Mouse (Mus musculus) heart, embryonic 12.5 days (tissue): ENCODE measurements around the gene Camsap2. TPM values are rescaled to one million over a fixed set of nuclear protein-coding genes. Genes with fewer than 3 reads are reported as not detected.

Experiments
- ATAC-seq: fragments of 200-750 bp; cut with Nextera tagmentation; 2 replicates; pipeline ENCODE4 v1.8.0; 2017; ENCODE audit warnings: moderate TSS enrichment, moderate library complexity; ENCODE audit not compliant: insufficient number of reproducible peaks, low FRiP score
- H3K27ac ChIP-seq: fragments of 300-500 bp; sonication (generic); 2 replicates; pipeline ENCODE4 v1.5.1; 2016; ENCODE audit warnings: mild to moderate bottlenecking, moderate library complexity; ENCODE audit not compliant: poor library complexity, severe bottlenecking
- H3K27me3 ChIP-seq: fragments of 300-500 bp; sonication (generic); replicated peaks from 2 replicates; pipeline ENCODE4 v1.6.1; 2016; ENCODE audit warnings: mild to moderate bottlenecking, moderate library complexity
- H3K36me3 ChIP-seq: fragments of 300-500 bp; sonication (generic); 2 replicates; pipeline ENCODE4 v1.6.1; 2016; ENCODE audit warnings: mild to moderate bottlenecking, moderate library complexity
- H3K4me1 ChIP-seq: fragments of 300-500 bp; sonication (generic); replicated peaks from 2 replicates; pipeline ENCODE4 v1.6.1; 2016; ENCODE audit warnings: mild to moderate bottlenecking
- H3K4me2 ChIP-seq: fragments of 300-500 bp; sonication (generic); 2 replicates; pipeline ENCODE4 v1.6.1; 2016; ENCODE audit warnings: mild to moderate bottlenecking, moderate library complexity
- H3K4me3 ChIP-seq: fragments of 300-500 bp; sonication (generic); 2 replicates; pipeline ENCODE4 v1.5.1; 2016; ENCODE audit warnings: mild to moderate bottlenecking
- H3K9ac ChIP-seq: fragments of 300-500 bp; sonication (generic); 2 replicates; pipeline ENCODE4 v1.6.1; 2016; ENCODE audit warnings: mild to moderate bottlenecking, moderate library complexity
- H3K9me3 ChIP-seq: fragments of 300-500 bp; sonication (generic); replicated peaks from 2 replicates; pipeline ENCODE4 v1.6.1; 2016; ENCODE audit warnings: mild to moderate bottlenecking, moderate library complexity
- WGBS: fragments of 180-500 bp; shearing (Covaris S2); methylation state at CpG from one replicate; pipeline ENCODE4 v1.1.7; 2016; 5-methylcytosine and 5-hydroxymethylcytosine counted together
- polyA plus RNA-seq: library from polyadenylated mRNA; unstranded; fragments of >200 nt; fragmentation: Nextera tagmentation; extraction: Ambion mirVana; gene quantifications from 2 replicates; pipeline ENCODE4 v1.2.1, GENCODE M21; 2016

Gene Camsap2
- polyA plus RNA-seq, 1 experiment from 2014 or later = 11.9 TPM

DNA sequence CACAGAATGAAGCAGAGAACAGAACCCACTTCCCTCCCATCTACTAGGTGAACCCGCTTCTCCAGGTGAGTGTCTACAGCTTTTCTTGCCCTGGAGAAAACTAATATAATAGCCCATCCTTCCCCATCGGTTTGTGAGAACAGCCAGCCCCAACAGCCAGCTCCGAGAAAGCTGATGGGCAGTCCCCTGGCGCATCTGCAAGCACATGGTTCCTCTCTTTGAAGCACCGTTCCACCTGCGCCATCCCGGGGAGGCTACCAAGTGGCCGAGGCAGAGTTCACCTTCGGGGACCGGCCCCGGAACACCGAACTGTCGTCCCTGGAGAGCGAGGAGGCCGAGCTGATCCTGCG is 86.4 kb downstream of the Camsap2 start:
- peak overlapping the region; percentile 72; the same call in 1 of the 2 replicates for H3K9ac ChIP-seq
- WGBS = 3% methylated on average over 16 of the region's 16 CpGs
- peak overlapping the region; percentile 60 for H3K4me3 ChIP-seq
- no peak overlapping the region for H3K27ac ChIP-seq
- ATAC-seq = 0 out of 2 replicates have a peak, but pooled peaks have one; percentile 5
- no peaks in the 10 kb centered on the region for H3K9me3 ChIP-seq
- H3K4me1 ChIP-seq = peaks cover 28% of the 10 kb centered on the region
- peak overlapping the region; percentile 99 for H3K4me2 ChIP-seq
- H3K27me3 ChIP-seq = peaks cover 81% of the 10 kb centered on the region
- no peaks in the 10 kb centered on the region for H3K36me3 ChIP-seq

DNA sequence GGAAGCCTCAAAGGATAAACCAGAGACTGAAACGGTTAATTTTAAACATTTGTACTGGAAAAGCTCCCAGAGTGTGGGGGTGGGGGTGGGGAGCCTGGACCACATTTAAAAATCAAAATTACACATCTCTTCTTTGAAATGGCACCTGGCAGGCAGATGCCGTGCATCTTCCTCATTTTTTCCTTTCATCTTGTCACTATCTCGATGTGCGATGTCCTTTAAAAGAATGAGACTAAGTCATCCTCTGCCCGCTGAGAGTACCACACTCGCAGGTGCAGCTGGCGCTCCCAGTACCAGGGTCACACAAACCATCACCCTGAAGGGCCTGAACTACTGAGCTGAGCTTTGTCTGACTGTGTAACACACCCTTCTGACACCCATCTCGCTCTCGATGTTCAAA is 87.4 kb downstream of the Camsap2 start:
- Histone ChIP-seq H3K9me3 (no peaks in the 10 kb centered on the region), H3K4me3 (no peak overlapping the region), H3K36me3 (no peaks in the 10 kb centered on the region), H3K27ac (no peak overlapping the region), H3K27me3 (peaks cover 76% of the 10 kb centered on the region), H3K9ac (no peak overlapping the region), H3K4me2 (no peak overlapping the region), H3K4me1 (peaks cover 28% of the 10 kb centered on the region)
- no peak for ATAC-seq
- WGBS = 74% methylated on average over 9 of the region's 9 CpGs

DNA sequence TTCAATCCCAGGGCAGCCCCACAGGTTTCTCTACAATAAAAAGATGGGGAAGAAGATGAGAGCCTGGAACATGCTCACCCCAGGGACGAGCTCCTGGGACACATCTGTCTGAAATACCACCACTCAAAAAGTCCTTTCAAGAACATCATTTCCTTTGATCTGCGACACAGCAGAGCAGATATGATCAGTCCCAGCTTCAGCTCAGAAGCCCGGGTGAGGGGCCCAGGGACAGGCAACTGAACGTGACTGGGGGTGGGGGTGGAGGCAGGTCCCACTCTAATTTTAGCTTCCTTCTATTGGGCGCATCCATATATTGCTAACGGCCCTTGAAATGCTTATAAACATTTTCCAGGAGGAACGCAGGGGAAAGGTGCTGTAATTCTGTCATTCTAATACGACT is 90.2 kb downstream of the Camsap2 start:
- no peak for ATAC-seq

DNA sequence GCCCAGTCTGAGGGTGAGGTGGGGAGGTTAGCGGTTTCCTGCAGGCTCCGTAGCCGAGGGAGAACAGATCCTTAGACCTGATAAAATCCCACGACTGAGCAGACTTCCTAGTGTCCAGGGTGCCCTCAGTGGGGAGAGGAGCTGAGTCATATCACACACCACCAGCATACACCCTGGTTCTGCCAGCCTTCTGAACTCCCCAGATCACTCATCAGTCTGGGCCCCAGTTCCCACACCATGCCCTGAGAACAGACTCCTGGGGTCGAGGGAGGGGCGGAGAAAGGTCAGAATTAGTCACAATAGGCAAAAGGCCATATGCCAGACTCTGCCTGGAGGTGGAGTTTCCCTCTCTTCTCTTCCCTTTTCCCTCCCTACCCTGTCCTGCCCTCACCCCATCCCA is 90.7 kb downstream of the Camsap2 start:
- Histone ChIP-seq H3K9ac (no peak overlapping the region), H3K36me3 (no peaks in the 10 kb centered on the region), H3K4me3 (no peak overlapping the region), H3K9me3 (no peaks in the 10 kb centered on the region), H3K4me2 (no peak overlapping the region), H3K27ac (no peak overlapping the region), H3K4me1 (peaks cover 19% of the 10 kb centered on the region), H3K27me3 (peaks cover 43% of the 10 kb centered on the region)
- 24% methylated on average over 6 of the region's 6 CpGs for WGBS
- no peak for ATAC-seq

More for the DNA sequence above, 90.2 kb downstream of the Camsap2 start:
- H3K4me2 ChIP-seq = no peak overlapping the region
- H3K27ac ChIP-seq = no peak overlapping the region
- H3K36me3 ChIP-seq = no peaks in the 10 kb centered on the region
- WGBS = 31% methylated on average over 8 of the region's 8 CpGs
- H3K9me3 ChIP-seq = no peaks in the 10 kb centered on the region
- H3K9ac ChIP-seq = no peak overlapping the region
- no peak overlapping the region for H3K4me3 ChIP-seq
- H3K4me1 ChIP-seq = peaks cover 23% of the 10 kb centered on the region
- H3K27me3 ChIP-seq = peaks cover 47% of the 10 kb centered on the region

DNA sequence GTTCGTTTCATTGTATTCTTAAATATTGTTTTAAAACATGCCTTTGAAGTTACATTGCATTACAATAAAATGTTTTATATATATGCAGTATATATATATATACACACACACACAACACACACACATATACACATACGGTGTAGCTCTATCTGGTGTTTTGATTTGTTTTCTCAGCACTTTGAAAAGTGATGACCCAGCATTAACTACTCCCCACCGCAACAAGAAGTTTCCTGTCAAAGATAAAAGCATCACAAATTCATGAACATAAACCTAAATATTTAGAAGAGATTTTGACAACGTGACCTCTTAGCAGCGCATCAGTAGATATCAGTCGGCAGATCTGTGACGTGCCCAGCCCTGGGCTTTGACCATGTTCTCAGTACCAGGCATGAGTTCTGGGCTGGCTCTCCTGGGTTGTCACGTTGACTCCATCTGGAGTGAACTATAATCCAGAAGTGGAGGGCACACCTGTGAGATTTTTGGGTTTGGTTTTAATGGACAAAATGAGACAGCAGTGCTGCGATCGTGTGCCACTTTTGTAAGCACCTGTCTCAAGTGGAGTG is 91.3 kb downstream of the Camsap2 start:
- WGBS = 80% methylated on average over 10 of the region's 10 CpGs
- H3K9ac ChIP-seq = no peak overlapping the region
- no peak overlapping the region for H3K4me2 ChIP-seq
- H3K9me3 ChIP-seq = no peaks in the 10 kb centered on the region
- H3K4me1 ChIP-seq = peaks cover 13% of the 10 kb centered on the region
- peaks cover 37% of the 10 kb centered on the region for H3K27me3 ChIP-seq
- no peak for ATAC-seq
- no peaks in the 10 kb centered on the region for H3K36me3 ChIP-seq
- H3K4me3 ChIP-seq = no peak overlapping the region
- H3K27ac ChIP-seq = no peak overlapping the region

DNA sequence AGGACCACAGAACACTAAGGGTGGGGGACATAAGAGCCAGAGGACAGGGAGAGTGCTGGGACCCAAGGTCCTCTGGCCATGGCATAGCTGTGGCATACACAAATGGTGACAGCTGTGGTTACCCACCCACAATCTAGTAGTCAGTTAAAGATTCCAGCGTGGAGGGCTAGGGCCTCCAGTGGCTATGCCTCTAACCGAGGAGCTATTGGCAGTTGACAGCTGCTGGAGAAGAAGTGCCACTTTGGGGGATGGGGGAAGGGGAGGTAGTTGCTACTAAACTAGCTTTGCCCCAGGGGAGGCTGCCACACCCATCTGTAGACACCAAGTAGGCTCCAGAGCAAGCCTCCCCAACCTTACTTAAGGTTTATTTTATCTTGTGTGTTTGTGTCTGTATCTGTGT is 92.4 kb downstream of the Camsap2 start:
- 15% methylated on average over 2 of the region's 2 CpGs for WGBS
- H3K4me3 ChIP-seq = no peak overlapping the region
- no peak overlapping the region for H3K9ac ChIP-seq
- no peak for ATAC-seq
- no peak overlapping the region for H3K27ac ChIP-seq
- H3K27me3 ChIP-seq = peaks cover 26% of the 10 kb centered on the region
- no peaks in the 10 kb centered on the region for H3K36me3 ChIP-seq
- no peaks in the 10 kb centered on the region for H3K9me3 ChIP-seq
- H3K4me1 ChIP-seq = peaks cover 11% of the 10 kb centered on the region
- H3K4me2 ChIP-seq = no peak overlapping the region

DNA sequence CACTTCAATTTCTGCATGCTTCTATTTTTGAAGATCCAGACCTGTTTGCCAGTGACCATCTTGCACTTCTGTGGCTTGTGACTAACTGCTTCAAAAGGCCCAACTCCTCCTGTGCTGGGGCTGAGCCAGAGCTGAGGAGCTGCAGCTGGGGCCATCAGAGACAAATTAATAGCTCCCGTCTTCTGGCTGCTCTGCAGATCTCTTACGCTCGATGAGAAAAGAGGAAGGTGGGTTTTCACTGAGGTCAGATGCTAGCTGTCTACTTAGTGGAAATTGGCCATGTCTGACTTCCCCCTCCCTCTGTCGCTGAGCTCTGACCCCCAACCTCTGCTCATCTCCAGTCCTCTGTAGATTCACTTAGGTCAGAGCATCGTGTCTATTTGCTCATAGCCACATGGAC is 96.2 kb downstream of the Camsap2 start:
- no peak for ATAC-seq
- Histone ChIP-seq H3K4me3 (no peak overlapping the region), H3K9ac (no peak overlapping the region), H3K9me3 (no peaks in the 10 kb centered on the region), H3K4me2 (no peak overlapping the region), H3K27ac (no peak overlapping the region), H3K27me3 (no peaks in the 10 kb centered on the region; the same call in 1 of the 2 replicates), H3K36me3 (no peaks in the 10 kb centered on the region), H3K4me1 (no peaks in the 10 kb centered on the region)
- WGBS = 71% methylated on average over 5 of the region's 5 CpGs

DNA sequence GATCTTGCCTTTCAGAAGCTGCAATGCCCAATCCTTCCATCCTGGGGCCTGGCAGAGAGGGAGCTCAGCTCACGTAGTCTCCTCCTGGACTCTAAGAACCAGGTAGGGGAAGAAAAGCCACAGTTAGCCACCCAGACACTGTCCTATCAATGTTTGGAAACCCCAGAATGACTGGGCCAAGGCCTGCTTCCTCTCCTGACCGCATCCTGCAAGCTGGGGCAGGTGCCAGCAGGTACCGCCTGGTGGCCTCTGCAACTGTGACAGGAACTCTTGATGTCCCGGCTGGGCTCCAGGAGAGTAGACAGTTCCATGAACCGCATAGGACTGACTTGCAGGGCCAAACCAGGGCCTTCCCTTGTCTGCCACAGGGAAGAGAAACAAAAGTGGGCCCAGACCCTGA is 98.5 kb downstream of the Camsap2 start:
- Histone ChIP-seq H3K4me2 (no peak overlapping the region), H3K4me1 (no peaks in the 10 kb centered on the region), H3K9ac (no peak overlapping the region), H3K36me3 (no peaks in the 10 kb centered on the region), H3K9me3 (no peaks in the 10 kb centered on the region), H3K27ac (no peak overlapping the region), H3K27me3 (no peaks in the 10 kb centered on the region; the same call in 1 of the 2 replicates), H3K4me3 (no peak overlapping the region)
- 79% methylated on average over 5 of the region's 5 CpGs for WGBS
- no peak for ATAC-seq

DNA sequence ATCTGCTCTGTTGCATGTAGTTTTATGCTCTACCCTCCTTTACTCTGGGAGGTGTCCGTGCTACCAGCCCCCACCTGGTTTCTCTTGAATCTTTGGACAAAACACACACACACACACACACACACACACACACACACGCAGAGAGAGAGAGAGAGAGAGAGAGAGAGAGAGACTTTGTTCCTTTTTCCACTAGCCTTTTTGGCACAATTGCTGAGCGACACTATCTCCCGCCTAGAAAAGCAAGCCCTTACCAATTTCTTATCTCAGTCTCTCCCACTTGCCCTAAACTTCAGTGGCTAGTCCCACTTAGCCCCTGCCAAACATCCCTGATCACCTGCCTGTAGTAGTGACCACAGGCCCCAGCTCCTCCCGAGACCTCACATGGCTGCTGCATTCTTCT is 101.4 kb downstream of the Camsap2 start:
- Histone ChIP-seq H3K27ac (no peak overlapping the region), H3K4me1 (no peaks in the 10 kb centered on the region), H3K4me2 (no peak overlapping the region), H3K36me3 (no peaks in the 10 kb centered on the region), H3K9ac (no peak overlapping the region), H3K27me3 (no peaks in the 10 kb centered on the region; the same call in 1 of the 2 replicates), H3K4me3 (no peak overlapping the region), H3K9me3 (no peaks in the 10 kb centered on the region)
- no peak for ATAC-seq
- 71% methylated on average over 5 of the region's 5 CpGs for WGBS

DNA sequence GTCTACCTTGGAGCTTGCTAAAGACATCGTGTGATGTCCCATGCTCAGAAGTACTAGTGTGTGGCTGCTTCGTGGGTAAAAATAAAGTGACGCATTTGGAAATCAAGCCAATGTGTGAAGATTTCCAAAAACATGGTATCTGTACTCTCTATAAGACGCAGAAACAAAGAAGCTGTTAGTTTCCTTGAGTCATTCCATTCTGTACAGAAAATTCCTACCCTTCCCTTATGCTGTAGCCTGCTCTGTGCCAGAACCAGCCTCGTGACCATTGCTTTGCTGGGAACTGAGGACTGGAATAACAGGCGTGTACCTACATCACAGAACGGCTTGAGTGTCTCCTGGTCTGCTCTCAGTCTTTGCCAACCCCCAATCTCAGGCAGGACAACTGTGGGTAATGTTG is 104.1 kb downstream of the Camsap2 start:
- Histone ChIP-seq H3K4me1 (no peaks in the 10 kb centered on the region), H3K9me3 (no peaks in the 10 kb centered on the region), H3K4me3 (no peak overlapping the region), H3K27me3 (no peaks in the 10 kb centered on the region), H3K36me3 (no peaks in the 10 kb centered on the region), H3K27ac (no peak overlapping the region), H3K4me2 (no peak overlapping the region), H3K9ac (no peak overlapping the region)
- 82% methylated on average over 7 of the region's 7 CpGs for WGBS
- ATAC-seq = no peak

DNA sequence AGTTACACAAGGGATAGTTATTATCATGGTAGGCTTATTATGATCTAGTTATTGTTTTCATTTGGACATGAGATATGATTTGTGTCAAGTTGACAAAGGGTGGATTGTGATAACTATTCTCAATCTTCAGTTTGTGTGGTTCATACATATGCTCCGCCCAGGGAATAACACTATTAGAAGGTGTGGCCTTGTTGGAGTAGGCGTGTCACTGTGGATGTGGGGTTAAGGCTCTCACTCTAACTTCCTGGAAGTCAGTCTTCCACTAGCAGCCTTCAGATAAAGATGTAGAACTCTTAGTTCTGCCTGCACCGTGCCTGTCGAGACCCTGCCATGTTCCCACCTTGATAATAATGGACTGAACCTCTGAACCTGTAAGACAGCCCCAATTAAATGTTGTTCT is 107.4 kb downstream of the Camsap2 start:
- Histone ChIP-seq H3K9me3 (no peaks in the 10 kb centered on the region), H3K36me3 (no peaks in the 10 kb centered on the region), H3K4me2 (no peak overlapping the region), H3K9ac (no peak overlapping the region), H3K27me3 (peaks cover 12% of the 10 kb centered on the region), H3K27ac (no peak overlapping the region), H3K4me1 (peaks cover 4% of the 10 kb centered on the region; the same call in 1 of the 2 replicates), H3K4me3 (no peak overlapping the region)
- WGBS = 79% methylated on average over 4 of the region's 4 CpGs
- no peak for ATAC-seq

DNA sequence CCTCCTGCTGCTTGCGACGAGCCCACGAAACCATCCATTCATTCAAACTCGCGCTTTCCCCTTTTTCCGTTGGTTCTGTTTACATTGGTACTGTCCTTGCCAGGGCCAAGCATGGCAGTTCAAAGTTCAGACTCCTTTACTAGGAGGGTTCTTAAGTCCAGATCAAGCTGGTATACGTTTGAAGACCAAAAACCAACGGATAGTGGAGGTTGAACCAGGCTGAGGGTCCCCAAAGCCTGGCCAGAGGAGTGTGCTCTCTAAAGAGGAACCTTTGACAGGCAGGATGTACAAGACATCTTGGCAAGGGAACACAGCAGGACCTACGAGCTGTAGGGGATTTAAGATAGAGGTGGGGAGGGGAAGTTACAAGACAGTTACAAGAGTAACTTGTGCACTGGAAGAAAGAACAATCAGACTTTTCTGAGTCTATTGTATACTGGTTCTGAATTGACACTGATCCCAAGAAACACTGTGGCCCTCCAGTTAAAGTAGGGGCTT is 111.3 kb downstream of the Camsap2 start:
- Histone ChIP-seq H3K9me3 (no peaks in the 10 kb centered on the region), H3K4me3 (peak overlapping the region; percentile 61), H3K27ac (no peak overlapping the region), H3K27me3 (peaks cover 47% of the 10 kb centered on the region), H3K4me1 (peaks cover 22% of the 10 kb centered on the region), H3K4me2 (peak overlapping the region; percentile 92), H3K36me3 (no peaks in the 10 kb centered on the region), H3K9ac (peak overlapping the region; percentile 66)
- 2% methylated on average over 9 of the region's 9 CpGs for WGBS
- ATAC-seq = no peak
